Mouse (Mus musculus): ENCODE results near the gene Cux2. TPM values are rescaled to one million over a fixed set of nuclear protein-coding genes. Genes with fewer than 3 reads are reported as not detected.
A peak's percentile ranks its signal among the peaks of the same experiment; 100 is the strongest.

Gene Cux2
- polyA plus RNA-seq, 1 experiment from 2014 or later = 19.9 TPM

GRCm38 (mm10) chr5:122057622-122058021, 7.7 kb upstream of the Cux2 start:
- H3K36me3 ChIP-seq = no peaks in the 10 kb centered on the region
- H3K27ac ChIP-seq (replicated peaks) = no peak overlapping the region
- H3K4me3 ChIP-seq (replicated peaks) = no peak overlapping the region
- no peak overlapping the region for H3K9ac ChIP-seq (replicated peaks)
- no peaks in the 10 kb centered on the region for H3K9me3 ChIP-seq (replicated peaks)
- no peaks in the 10 kb centered on the region for H3K27me3 ChIP-seq (replicated peaks)
- H3K4me1 ChIP-seq = peaks cover 40% of the 10 kb centered on the region
- no peak overlapping the region for H3K4me2 ChIP-seq
- 72% methylated on average over 6 of the region's 6 CpGs for WGBS
- no peak for ATAC-seq (ENCODE audit: low FRiP score)

DNA sequence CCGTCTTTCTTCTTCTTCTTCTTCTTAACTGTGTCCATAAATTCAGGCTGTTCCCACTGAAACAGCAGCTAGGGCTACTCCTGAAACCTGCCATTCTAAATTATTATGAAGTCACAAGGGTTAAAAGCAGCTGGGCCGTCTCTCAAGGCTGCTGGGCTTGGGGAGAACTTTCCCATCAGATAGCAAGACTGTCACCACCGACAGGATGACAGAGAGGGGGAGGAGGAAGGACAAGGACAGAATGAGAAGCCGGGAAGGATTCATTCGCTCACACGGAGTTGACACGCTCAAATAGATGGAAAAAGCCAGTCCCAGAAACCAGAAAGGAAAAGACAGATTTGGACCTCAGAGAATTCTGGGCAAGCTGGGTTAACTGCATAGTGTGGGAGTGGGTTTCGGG, 6.7 kb upstream of the Cux2 start:
- Histone ChIP-seq H3K27me3 (replicated peaks) (no peaks in the 10 kb centered on the region), H3K27ac (replicated peaks) (no peak overlapping the region), H3K9me3 (replicated peaks) (no peaks in the 10 kb centered on the region), H3K9ac (replicated peaks) (no peak overlapping the region), H3K4me3 (replicated peaks) (no peak overlapping the region), H3K4me1 (peaks cover 38% of the 10 kb centered on the region), H3K36me3 (no peaks in the 10 kb centered on the region), H3K4me2 (no peak overlapping the region)
- 75% methylated on average over 8 of the region's 8 CpGs for WGBS
- no peak for ATAC-seq (ENCODE audit: low FRiP score)

GRCm38 (mm10) chr5:122054130-122054843, 4.4 kb upstream of the Cux2 start:
- H3K4me3 ChIP-seq (replicated peaks) = peak overlapping the region; percentile 23
- ATAC-seq (ENCODE audit: low FRiP score) = peak; percentile 40; the same call in 1 of the 2 replicates
- H3K27ac ChIP-seq (replicated peaks) = peak overlapping the region; percentile 65; the same call in 1 of the 2 replicates
- peak overlapping the region; percentile 54 for H3K4me2 ChIP-seq
- H3K4me1 ChIP-seq = peaks cover 46% of the 10 kb centered on the region
- 34% methylated on average over 13 of the region's 13 CpGs for WGBS
- H3K27me3 ChIP-seq (replicated peaks) = no peaks in the 10 kb centered on the region
- H3K36me3 ChIP-seq = no peaks in the 10 kb centered on the region
- no peaks in the 10 kb centered on the region for H3K9me3 ChIP-seq (replicated peaks)
- H3K9ac ChIP-seq (replicated peaks) = no peak overlapping the region

DNA sequence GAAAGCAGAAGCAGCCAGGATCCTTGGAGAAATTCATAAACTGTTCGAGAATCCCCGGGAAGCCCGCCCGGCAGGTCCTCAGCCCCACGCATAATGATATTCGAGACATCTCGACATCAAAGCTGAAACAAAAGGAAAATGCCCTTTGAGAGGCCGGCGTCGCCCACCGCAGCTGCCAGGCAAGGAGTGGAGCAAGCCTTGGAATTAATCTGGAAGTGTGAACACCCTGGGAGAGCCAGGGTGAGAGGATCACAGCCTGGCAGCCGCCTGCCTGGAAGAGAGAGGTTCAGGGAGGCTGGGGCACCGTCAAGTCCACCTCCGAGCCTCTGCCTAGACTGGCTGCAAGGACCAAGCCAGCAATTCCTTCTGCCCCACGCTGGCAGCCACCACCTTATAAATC, 3.7 kb upstream of the Cux2 start:
- Histone ChIP-seq H3K27ac (replicated peaks) (peak overlapping the region; percentile 65), H3K36me3 (no peaks in the 10 kb centered on the region), H3K9ac (replicated peaks) (no peak overlapping the region), H3K27me3 (replicated peaks) (no peaks in the 10 kb centered on the region), H3K9me3 (replicated peaks) (no peaks in the 10 kb centered on the region), H3K4me1 (peaks cover 49% of the 10 kb centered on the region), H3K4me3 (replicated peaks) (no peak overlapping the region), H3K4me2 (peak overlapping the region; percentile 33)
- no peak for ATAC-seq (ENCODE audit: low FRiP score)
- WGBS = 9% methylated on average over 15 of the region's 15 CpGs

GRCm38 (mm10) chr5:122050832-122051105, 867 bp upstream of the Cux2 start:
- Histone ChIP-seq H3K27me3 (replicated peaks) (no peaks in the 10 kb centered on the region), H3K36me3 (no peaks in the 10 kb centered on the region), H3K9me3 (replicated peaks) (no peaks in the 10 kb centered on the region), H3K4me1 (peaks cover 76% of the 10 kb centered on the region), H3K4me2 (peak overlapping the region; percentile 83), H3K4me3 (replicated peaks) (peak overlapping the region; percentile 85; the same call in 1 of the 2 replicates), H3K9ac (replicated peaks) (no peak overlapping the region), H3K27ac (replicated peaks) (no peak overlapping the region)
- WGBS = 6% methylated on average over 8 of the region's 8 CpGs
- ATAC-seq (ENCODE audit: low FRiP score) = no peak

- ATAC-seq (ENCODE audit: low FRiP score) = peak; percentile 37; the same call in 1 of the 2 replicates
- Histone ChIP-seq H3K36me3 (no peaks in the 10 kb centered on the region), H3K27ac (replicated peaks) (peak overlapping the region; percentile 97), H3K4me3 (replicated peaks) (peak overlapping the region; percentile 85), H3K27me3 (replicated peaks) (no peaks in the 10 kb centered on the region), H3K4me1 (peaks cover 78% of the 10 kb centered on the region), H3K4me2 (peak overlapping the region; percentile 83), H3K9me3 (replicated peaks) (no peaks in the 10 kb centered on the region), H3K9ac (replicated peaks) (peak overlapping the region; percentile 81)
- 0% methylated on average over 19 of the region's 43 CpGs for WGBS
Measured at GRCm38 (mm10) chr5:122049664-122050016, 262 bp downstream of the Cux2 start.

DNA sequence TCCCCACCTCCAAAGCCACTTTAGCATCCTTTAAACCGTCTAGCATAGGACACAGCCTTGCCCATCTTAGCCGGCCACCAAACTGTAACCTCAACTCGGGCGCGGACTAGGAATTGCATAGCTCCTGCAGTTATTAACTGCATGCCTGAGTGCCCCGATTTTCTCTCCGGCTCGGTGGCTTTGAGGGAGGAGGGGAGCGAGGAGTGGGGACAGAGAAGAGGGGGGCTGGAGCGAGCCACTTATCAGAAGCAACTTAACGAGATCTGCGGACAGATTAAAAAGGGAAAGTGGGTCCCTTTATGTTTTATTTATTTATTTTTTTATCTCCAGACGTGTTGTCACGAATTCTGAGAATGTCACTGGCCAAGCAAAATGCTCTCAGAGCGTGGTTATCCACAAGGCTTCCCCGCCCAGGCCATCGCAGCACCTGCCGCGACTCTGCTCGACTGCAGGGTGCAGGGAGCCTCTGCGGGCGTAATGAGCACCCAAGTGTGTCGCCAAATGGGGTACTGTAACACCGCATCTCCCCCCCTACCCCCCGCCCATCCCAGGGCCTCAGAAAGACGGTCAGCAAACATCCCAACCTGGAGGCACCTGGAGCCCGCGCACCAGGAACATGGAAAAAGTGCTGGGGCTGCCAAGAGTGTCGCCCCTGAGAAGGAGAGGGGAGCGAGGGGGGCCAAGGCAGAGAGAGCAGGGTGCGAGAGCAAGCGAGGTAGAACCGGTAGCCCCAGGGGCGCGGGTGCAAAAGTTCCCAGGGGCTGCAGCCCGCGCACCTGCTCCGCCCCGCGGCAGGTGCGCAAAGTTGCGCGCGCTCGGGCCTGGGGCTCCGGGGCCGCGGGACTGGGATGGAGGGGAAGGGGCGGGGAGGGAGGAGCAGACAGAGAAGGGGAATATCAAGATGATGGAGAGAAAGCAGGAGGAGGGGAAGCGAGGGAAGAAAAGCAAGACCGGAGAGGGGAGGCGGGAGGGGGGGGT, 927 bp downstream of the Cux2 start:
- peak overlapping the region; percentile 83 for H3K4me2 ChIP-seq
- peaks cover 73% of the 10 kb centered on the region for H3K4me1 ChIP-seq
- 1% methylated on average over 51 of the region's 52 CpGs for WGBS
- H3K36me3 ChIP-seq = no peaks in the 10 kb centered on the region
- H3K9ac ChIP-seq (replicated peaks) = peak overlapping the region; percentile 81
- no peaks in the 10 kb centered on the region for H3K27me3 ChIP-seq (replicated peaks)
- H3K4me3 ChIP-seq (replicated peaks) = peak overlapping the region; percentile 85
- H3K9me3 ChIP-seq (replicated peaks) = no peaks in the 10 kb centered on the region
- H3K27ac ChIP-seq (replicated peaks) = peak overlapping the region; percentile 97
- peak; percentile 38; the same call in 1 of the 2 replicates for ATAC-seq (ENCODE audit: low FRiP score)

GRCm38 (mm10) chr5:122048252-122048651, 1.6 kb downstream of the Cux2 start:
- ATAC-seq (ENCODE audit: low FRiP score) = no peak
- peak overlapping the region; percentile 97 for H3K27ac ChIP-seq (replicated peaks)
- H3K9me3 ChIP-seq (replicated peaks) = no peaks in the 10 kb centered on the region
- peak overlapping the region; percentile 85 for H3K4me3 ChIP-seq (replicated peaks)
- H3K36me3 ChIP-seq = no peaks in the 10 kb centered on the region
- H3K4me2 ChIP-seq = peak overlapping the region; percentile 83
- H3K4me1 ChIP-seq = peaks cover 66% of the 10 kb centered on the region
- WGBS = 1% methylated on average over 20 of the region's 20 CpGs
- H3K9ac ChIP-seq (replicated peaks) = peak overlapping the region; percentile 81
- H3K27me3 ChIP-seq (replicated peaks) = no peaks in the 10 kb centered on the region

GRCm38 (mm10) chr5:122047791-122048190, 2.1 kb downstream of the Cux2 start:
- Histone ChIP-seq H3K4me2 (peak overlapping the region; percentile 83), H3K27ac (replicated peaks) (peak overlapping the region; percentile 97), H3K4me1 (peaks cover 66% of the 10 kb centered on the region), H3K36me3 (no peaks in the 10 kb centered on the region), H3K27me3 (replicated peaks) (no peaks in the 10 kb centered on the region), H3K4me3 (replicated peaks) (peak overlapping the region; percentile 85), H3K9me3 (replicated peaks) (no peaks in the 10 kb centered on the region), H3K9ac (replicated peaks) (peak overlapping the region; percentile 81)
- 16% methylated on average over 5 of the region's 5 CpGs for WGBS
- no peak for ATAC-seq (ENCODE audit: low FRiP score)

DNA sequence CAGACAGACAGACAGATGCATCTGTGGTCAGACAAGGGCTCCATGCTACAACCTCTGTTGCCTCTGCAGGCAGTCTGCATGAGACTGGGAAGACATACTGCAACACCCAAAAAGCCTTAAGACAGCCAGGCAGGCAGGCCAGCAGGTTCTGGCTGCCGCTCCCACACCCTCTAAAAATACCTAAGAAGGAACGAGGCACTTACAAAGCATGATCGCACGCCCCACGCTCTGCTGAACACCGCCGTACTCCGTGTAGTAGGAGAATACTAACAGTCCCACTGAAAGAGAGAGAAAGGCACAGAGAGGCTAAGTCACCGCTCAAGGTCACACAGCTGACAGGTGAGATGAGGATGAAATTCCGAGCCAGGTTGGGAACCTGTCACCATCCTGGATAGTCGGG, 6.3 kb downstream of the Cux2 start:
- Histone ChIP-seq H3K4me2 (no peak overlapping the region), H3K9me3 (replicated peaks) (no peaks in the 10 kb centered on the region), H3K4me3 (replicated peaks) (no peak overlapping the region), H3K9ac (replicated peaks) (no peak overlapping the region), H3K27ac (replicated peaks) (no peak overlapping the region), H3K27me3 (replicated peaks) (0 out of 2 replicates have a peak, but pooled peaks cover 3% of the 10 kb centered on the region), H3K4me1 (peaks cover 46% of the 10 kb centered on the region), H3K36me3 (no peaks in the 10 kb centered on the region)
- no peak for ATAC-seq (ENCODE audit: low FRiP score)
- WGBS = 90% methylated on average over 11 of the region's 11 CpGs

DNA sequence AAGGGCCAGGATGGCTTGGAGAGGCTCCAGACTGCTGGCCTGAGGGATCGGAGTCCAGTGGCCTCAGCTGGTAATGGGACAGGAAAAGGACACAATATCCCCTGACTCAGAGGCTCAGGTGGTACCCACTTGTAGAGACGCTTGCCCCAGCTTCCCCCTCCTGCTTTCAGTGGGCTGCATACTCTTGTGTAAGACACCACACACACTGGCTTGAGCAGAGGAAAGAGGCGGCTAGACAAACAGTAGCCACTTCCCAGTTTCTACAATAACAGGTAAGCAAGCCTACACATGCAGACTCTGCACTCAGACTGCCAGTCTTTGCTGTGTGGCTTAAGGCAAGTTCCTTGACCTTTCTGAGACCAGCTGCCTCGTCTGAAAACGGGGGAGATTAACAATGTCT, 14.6 kb downstream of the Cux2 start:
- 68% methylated on average over 5 of the region's 5 CpGs for WGBS
- Histone ChIP-seq H3K4me1 (peaks cover 27% of the 10 kb centered on the region), H3K27ac (replicated peaks) (no peak overlapping the region), H3K4me3 (replicated peaks) (no peak overlapping the region), H3K9ac (replicated peaks) (no peak overlapping the region), H3K36me3 (peaks cover 16% of the 10 kb centered on the region), H3K4me2 (no peak overlapping the region), H3K27me3 (replicated peaks) (no peaks in the 10 kb centered on the region), H3K9me3 (replicated peaks) (no peaks in the 10 kb centered on the region)
- ATAC-seq (ENCODE audit: low FRiP score) = no peak

DNA sequence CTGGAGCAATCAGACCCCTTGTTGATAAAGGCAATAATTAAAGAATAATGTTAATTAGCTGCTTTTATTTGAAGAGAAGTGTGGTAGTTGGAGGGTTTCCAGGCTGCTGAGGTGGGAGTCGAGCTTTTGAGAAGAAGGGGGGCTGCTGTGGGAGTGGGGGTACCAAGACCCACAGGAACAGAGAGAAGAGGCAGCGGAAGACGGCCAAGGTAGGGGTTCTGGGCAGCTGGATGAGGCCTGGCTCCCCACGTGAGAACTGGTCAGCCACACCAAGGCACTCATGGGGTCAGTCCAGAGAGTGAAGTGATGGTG, 16.8 kb downstream of the Cux2 start:
- Histone ChIP-seq H3K4me2 (0 out of 2 replicates have a peak overlapping the region, but pooled peaks have one; percentile 20), H3K9ac (replicated peaks) (no peak overlapping the region), H3K27ac (replicated peaks) (no peak overlapping the region), H3K36me3 (peaks cover 16% of the 10 kb centered on the region), H3K4me3 (replicated peaks) (no peak overlapping the region), H3K4me1 (peaks cover 25% of the 10 kb centered on the region), H3K27me3 (replicated peaks) (no peaks in the 10 kb centered on the region), H3K9me3 (replicated peaks) (no peaks in the 10 kb centered on the region)
- WGBS = 16% methylated on average over 4 of the region's 4 CpGs
- no peak; the same call in 1 of the 2 replicates for ATAC-seq (ENCODE audit: low FRiP score)
